Mouse (Mus musculus): ENCODE measurements at regions not wholly inside any gene's neighbourhood (a gene's known extent, or its start where the extent isn't known, plus 50 kb on each side); places are given as distances from the start of the nearest gene placed in this dataset.
A peak's percentile ranks its signal among the peaks of the same experiment; 100 is the strongest.
"Not testable (repeated sequence)": the region's sequence is repeated elsewhere in the genome, so short reads cannot be mapped to it uniquely, and the experiment has no call there.

DNA sequence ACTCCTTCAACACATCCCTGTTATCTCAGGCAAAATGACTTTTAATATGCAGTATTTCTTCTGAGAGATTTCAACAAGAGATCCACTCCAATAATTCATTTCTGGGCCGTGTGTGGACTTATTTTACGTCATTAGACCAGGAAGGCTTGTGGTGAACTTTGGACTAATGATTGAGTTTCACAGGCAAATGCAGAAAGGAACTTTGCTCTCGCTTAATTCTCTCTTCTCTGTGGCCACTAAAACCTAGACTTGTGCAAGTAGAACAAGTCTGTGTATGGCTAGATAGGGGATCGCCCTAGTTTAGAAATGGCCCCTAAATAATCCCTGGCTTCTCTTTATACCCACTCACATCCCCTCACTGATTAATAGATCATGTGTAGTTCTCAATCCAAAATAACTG, 50.6 kb upstream of the Ppp1r12a start:
- DNase-seq (ENCODE audit: low read depth) = no peak

- DNase-seq (ENCODE audit: low read depth) = no peak
These were observed 51.1 kb upstream of the Ppp1r12a start for GRCm38 (mm10) chr10:108110891-108111290.

GRCm38 (mm10) chr10:108110197-108110596, 51.8 kb upstream of the Ppp1r12a start:
- DNase-seq (ENCODE audit: low read depth) = no peak

DNA sequence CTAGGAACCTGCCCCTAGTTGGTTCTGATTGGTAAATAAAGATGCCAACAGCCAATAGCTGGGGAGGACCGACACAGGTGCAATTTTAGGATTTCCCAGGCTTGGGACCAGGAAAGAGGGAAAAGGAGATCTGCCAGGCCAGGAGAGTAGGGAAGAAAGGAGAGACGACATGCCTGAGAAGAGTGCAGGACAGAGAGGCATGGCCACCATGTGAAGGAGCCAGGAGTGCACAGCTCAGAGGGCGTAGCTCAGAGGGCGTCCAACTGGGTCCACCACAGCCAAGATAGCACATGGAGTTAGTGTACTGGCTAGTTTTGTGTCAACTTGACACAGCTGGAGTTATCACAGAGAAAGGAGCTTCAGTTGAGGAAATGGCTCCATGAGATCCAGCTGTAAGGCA, 53.5 kb upstream of the Ppp1r12a start:
- not testable (repeated sequence) for DNase-seq (ENCODE audit: low read depth)

DNA sequence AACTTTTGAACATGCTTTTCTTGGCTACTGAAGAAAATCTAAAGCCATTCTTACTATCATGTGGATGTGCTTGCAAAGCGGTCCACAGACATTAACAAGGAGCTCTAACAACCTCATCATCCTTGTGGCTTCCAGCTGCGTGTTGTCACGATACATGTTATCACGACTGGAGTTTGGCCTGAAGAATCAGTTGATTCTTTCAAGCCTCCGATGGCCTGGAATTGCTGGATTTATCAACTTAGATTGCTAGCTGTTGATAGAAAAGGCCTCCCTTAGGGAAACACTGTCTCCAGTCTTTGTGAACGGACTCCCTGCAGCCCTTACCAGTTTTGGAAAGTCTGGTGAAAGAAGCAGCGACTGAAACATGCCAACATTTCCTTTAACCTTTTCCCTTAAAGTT, 60.5 kb upstream of the Ppp1r12a start:
- no peak for DNase-seq (ENCODE audit: low read depth)

DNA sequence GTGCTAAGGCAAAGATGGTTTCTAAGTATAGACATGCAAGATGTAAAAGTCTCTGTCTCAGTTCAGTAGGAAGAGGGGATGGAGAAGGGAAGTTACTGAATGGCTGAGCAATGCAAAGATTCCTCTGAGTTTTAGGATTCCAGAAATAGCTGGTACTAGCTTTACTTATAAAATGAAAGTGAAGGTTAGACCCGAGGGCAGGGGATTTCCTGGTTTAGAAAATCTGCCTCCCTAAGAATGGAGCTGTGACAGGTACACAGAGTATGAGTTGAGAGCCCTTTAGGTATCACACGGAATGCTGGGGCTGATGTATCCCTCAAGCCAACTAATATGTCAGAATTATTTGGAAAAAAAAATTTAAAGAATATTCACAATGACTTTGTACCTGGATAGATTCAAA, 69.0 kb upstream of the Ppp1r12a start:
- DNase-seq (ENCODE audit: low read depth) = no peak

GRCm38 (mm10) chr10:108089375-108089981, 72.5 kb upstream of the Ppp1r12a start:
- peak; percentile 11 for DNase-seq (ENCODE audit: low read depth)

DNA sequence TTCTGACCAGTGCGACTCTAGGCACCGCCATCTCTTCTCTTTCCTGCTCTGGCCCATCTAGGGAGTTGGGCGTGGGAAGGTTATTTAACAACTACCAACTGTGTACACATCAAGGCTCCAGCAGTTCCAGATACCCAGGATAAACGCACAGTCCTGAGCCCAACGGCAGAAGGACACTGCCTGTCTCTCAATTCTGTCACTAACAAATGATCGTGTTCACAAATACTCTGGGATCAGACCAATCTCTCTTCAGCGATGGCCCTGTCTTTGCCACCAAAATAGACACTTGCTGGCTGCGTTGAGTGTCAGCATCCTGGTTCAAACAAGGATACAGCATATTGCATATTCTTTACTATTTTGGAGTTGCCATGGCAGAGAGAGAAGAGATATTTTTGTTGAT, 73.1 kb upstream of the Ppp1r12a start:
- DNase-seq (ENCODE audit: low read depth) = no peak

DNA sequence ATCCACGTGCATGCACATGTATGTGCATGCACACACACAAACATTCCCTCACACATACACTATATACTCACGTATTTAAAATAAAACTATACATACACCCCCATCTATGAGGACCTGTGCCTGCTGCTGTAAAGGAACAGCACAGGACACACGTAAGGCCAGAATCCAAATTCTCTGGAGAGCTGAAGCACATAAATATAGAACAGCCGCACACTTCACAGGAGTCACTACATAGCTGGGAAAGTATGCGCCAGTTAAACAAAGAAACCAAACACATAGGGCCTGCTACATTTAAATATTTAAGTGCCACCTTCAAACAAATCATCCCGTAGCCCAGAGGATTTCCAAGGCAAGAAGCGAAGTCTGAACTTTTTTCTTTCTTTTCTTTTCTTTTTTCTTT, 73.8 kb upstream of the Ppp1r12a start:
- no peak for DNase-seq (ENCODE audit: low read depth)

GRCm38 (mm10) chr10:108083220-108083619, 78.8 kb upstream of the Ppp1r12a start:
- DNase-seq (ENCODE audit: low read depth) = no peak

GRCm38 (mm10) chr10:108075144-108075543, 86.8 kb upstream of the Ppp1r12a start:
- DNase-seq (ENCODE audit: low read depth) = no peak

- no peak for DNase-seq (ENCODE audit: low read depth)
These were observed 88.2 kb upstream of the Ppp1r12a start for GRCm38 (mm10) chr10:108073828-108074227.

GRCm38 (mm10) chr10:108072211-108072610, 89.8 kb upstream of the Ppp1r12a start:
- no peak for DNase-seq (ENCODE audit: low read depth)

GRCm38 (mm10) chr10:108071424-108071823, 90.6 kb upstream of the Ppp1r12a start:
- DNase-seq (ENCODE audit: low read depth) = no peak

GRCm38 (mm10) chr10:108067723-108068122, 94.3 kb upstream of the Ppp1r12a start:
- no peak for DNase-seq (ENCODE audit: low read depth)

DNA sequence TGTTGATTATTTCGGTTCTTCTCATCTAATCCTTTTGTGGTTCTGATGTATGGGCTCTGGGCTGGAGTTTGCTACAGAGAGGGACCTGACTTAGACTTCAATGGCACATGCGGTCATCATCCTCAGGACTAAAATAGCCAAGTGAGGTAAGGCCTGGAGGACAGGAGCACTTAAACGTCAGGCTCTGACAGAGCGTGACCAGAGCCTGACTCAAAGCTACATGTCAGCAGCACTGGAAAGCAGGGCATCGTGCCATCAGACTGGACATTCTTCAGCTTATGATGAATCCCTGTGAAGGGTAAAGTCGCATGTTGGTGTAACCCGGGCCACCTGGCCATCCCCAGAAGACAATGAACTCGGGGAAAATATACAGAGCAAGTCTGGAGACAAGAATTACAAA, 95.8 kb upstream of the Ppp1r12a start:
- DNase-seq (ENCODE audit: low read depth) = no peak

DNA sequence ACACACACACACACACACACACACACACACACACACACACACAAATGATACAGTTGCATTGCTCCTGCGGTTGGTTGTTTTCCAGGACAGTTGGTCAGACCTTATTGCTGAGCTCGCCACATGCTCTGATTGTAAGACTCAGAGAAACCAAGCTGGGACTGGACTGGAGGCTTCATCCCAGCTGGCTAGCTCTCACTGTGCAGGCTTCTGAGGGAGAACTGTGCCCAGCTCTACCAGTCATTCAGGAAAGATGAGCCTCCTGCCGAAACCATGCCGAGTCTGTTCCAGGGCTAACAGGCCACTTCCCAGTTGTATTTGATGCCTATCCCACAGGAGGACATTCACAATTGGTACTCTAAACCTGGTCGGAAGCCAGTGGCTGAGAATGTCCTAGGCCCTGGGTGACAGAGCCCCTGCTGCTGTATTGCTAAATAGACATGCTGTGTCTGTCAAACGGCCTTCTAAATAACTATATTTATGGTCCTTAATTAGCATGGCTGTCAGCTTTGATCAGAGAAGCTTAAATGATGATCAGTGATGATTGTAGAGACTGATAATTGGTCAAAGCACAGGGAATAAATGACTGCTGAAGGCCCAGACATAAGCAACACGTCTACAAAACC, 100.1 kb upstream of the Ppp1r12a start:
- DNase-seq (ENCODE audit: low read depth) = no peak

- DNase-seq (ENCODE audit: low read depth) = no peak
These were observed 101.4 kb upstream of the Ppp1r12a start for GRCm38 (mm10) chr10:108060554-108060953.

GRCm38 (mm10) chr10:108051637-108052036, 110.4 kb upstream of the Ppp1r12a start:
- no peak for DNase-seq (ENCODE audit: low read depth)

GRCm38 (mm10) chr10:108048426-108048825, 113.6 kb upstream of the Ppp1r12a start:
- no peak for DNase-seq (ENCODE audit: low read depth)

- no peak for DNase-seq (ENCODE audit: low read depth)
These were observed 118.5 kb upstream of the Ppp1r12a start for GRCm38 (mm10) chr10:108043519-108043918.

DNA sequence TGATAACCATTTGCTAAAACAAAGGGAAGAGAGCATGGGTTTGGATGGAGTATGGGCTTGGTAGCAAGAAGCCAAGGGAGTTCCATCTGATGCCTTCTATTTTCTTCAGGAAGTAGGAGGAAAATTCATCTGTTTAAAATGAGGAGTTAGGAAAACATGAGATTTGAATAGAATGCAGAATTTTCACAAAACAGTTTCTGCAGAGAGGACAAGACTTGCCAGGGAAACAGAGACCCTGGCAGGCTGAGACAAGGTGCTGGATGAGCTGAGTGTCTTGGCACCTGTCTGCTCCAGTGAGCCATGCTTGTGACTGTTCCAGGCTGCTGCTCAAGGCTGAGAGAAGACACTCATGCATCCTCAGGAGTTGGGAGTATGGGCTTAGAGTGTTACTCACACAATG, 122.0 kb upstream of the Ppp1r12a start:
- DNase-seq (ENCODE audit: low read depth) = no peak

DNA sequence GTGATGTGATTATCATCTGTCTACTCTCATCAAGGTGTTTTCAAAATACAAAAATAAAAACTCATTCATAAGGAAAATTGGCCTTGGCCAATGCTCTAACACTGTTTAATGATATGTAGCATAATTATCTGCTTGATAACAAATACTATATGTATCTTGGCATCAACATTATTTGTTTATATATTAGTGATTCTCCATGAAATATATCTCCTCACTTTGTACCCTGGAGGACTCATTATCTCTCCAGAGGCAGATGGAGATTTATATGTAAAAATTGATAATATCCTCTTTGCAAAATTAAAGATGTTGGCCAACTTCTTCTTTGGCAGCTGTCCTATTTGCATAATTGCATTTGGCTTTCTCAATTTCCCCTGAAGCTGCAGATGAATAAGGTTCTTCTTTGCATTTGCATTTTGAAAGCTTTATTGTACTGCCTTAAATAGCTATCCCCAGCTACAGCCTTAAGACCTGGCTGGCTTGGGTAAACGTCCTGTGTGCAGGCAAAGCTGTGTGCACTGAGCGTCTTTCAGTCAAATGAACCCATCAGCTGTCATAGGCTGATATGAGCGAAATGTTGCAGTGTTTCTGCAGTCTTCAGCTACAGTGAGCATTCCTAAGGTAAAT, 124.7 kb upstream of the Otogl start:
- no peak for DNase-seq (ENCODE audit: low read depth)

GRCm38 (mm10) chr10:108034068-108034467, 122.1 kb upstream of the Otogl start:
- no peak for DNase-seq (ENCODE audit: low read depth)

Data from naive thymus-derived CD4-positive, alpha-beta T cell, adult 2 months (primary cell).